5 mouse cellular contexts compared by ENCODE assay signal in genomic region chr11:3135956-3136355, GRCm38 (mm10). TPM values are rescaled to one million over a fixed set of nuclear protein-coding genes. Genes with fewer than 3 reads are reported as not detected.
A peak's percentile ranks its signal among the peaks of the same experiment; 100 is the strongest.
DNase-seq lines count a peak whose midpoint lies in the region; ATAC-seq and TF ChIP-seq lines count a peak whose summit lies in the region.
"Not testable (repeated sequence)": the region's sequence is repeated elsewhere in the genome, so short reads cannot be mapped to it uniquely, and the experiment has no call there.

No protein-coding gene starts in this region.

- H3K4me3 ChIP-seq in lung, postnatal 0 days (ENCODE audit: low read depth, low read length): not testable (repeated sequence)

- peak; percentile 37 for DNase-seq in ES-CJ7 (ENCODE audit: low read depth, low spot score)
- DNase-seq in adrenal gland, adult (ENCODE audit: inconsistent age in 2 of 2, low spot score in 1 of 2): peak; percentile 12 to 63
- peak; percentile 29 for DNase-seq in gastrocnemius, adult 18-20 months (ENCODE audit: low spot score)
- peak; percentile 32 for DNase-seq in lung, postnatal 0 days (ENCODE audit: low spot score)
- peak; percentile 33 to 77 for DNase-seq in spleen, postnatal 4 days (ENCODE audit: low spot score in 2 of 2)

- not testable (repeated sequence) for H3K36me3 ChIP-seq in lung, postnatal 0 days (ENCODE audit: insufficient read depth, low read length)

- not testable (repeated sequence) for H3K27me3 ChIP-seq in lung, postnatal 0 days (replicated peaks; ENCODE audit: insufficient read depth, low read length)

- WGBS in lung, postnatal 0 days: 96% methylated on average over 3 of the region's 3 CpGs

- TF ChIP-seq EP300 in lung, postnatal 0 days (IDR thresholded peaks at IDR 0.05): not testable (repeated sequence)

- not testable (repeated sequence) for H3K9me3 ChIP-seq in lung, postnatal 0 days (ENCODE audit: low read length)

- H3K4me2 ChIP-seq in lung, postnatal 0 days (replicated peaks; ENCODE audit: low read depth, low read length): not testable (repeated sequence)

- not testable (repeated sequence) for H3K9ac ChIP-seq in lung, postnatal 0 days (replicated peaks; ENCODE audit: low read depth)

- not testable (repeated sequence) for H3K4me1 ChIP-seq in lung, postnatal 0 days (ENCODE audit: insufficient read depth, low read depth, low read length)

- ATAC-seq in lung, postnatal 0 days: not testable (repeated sequence)

- not testable (repeated sequence) for H3K27ac ChIP-seq in lung, postnatal 0 days (ENCODE audit: low read length)

- TF ChIP-seq CTCF in lung, postnatal 0 days (IDR thresholded peaks at IDR 0.05): not testable (repeated sequence)

RNA-seq across cellular contexts. Expression of gene Sfi1, which starts 57.3 kb away (rescaled TPM):
- total RNA-seq in gastrocnemius, adult 18-20 months (2021): 10 to 100 TPM in 1 of 2 experiments, 1 to 10 TPM in 1; 9.8 to 12.4 TPM
- polyA plus RNA-seq in lung, postnatal 0 days (2015; fragmentation: Nextera tagmentation; extraction: Ambion mirVana): 7.9 and 8.3 TPM in 2 replicates
